Mouse (Mus musculus): ENCODE measurements around the gene Cacna2d1. TPM values are rescaled to one million over a fixed set of nuclear protein-coding genes. Genes with fewer than 3 reads are reported as not detected.

Cacna2d1 gene
- polyA plus RNA-seq (2015; fragmentation: Nextera tagmentation; extraction: Ambion mirVana), result 29.8 and 35.6 TPM in 2 replicates

DNA sequence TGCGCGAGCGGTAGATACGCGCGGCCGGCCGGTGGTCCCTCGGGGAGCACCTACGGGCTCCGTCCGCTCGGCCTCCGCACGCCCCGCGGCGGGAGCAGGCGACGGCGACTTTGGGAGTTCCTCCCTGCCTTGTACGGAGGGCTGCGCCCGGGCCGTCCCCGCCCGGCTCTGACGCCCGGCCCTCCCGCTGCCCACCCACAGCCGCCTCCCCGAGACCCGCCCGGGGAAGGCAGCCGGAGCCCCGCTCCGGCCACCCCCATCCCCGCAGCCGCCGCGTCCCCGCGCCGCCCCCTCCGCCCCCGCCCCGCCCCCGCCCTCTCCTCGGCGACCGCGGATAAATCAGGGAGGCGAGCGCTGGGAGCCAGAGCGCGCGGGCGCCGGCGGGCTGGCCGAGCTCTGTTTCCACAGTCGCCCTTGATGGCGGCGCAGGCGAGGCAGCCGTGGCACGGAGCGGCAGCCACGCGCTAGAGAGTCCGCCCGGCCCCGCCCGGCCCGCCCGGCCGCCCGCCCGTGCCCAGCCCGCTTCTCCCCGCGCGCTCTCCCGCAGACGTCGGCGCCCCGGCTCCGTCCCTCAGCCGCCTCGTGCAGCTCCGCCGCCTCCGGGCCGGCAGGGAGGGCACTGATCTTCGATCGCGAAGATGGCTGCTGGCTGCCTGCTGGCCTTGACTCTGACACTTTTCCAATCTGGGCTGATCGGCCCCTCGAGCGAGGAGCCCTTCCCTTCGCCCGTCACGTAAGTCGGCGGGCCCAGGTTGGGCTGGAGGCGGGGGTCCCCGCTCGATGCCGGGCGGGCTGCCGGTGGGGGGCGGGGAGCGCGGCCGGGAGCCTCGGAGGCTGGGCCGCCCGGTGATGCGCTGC is at the start of gene Cacna2d1:
Cacna2d1 (plus strand) TSS at position 316 of the 858 bp plus-strand sequence.
- peaks cover 17% of the 10 kb centered on the region for H3K4me1 ChIP-seq (replicated peaks)
- under 1% methylated on average over 66 of the region's 120 CpGs for WGBS
- H3K9ac ChIP-seq, result peak within 1 kb of the TSS; percentile 79
- peak within 1 kb of the TSS; percentile 79 for H3K4me2 ChIP-seq
- H3K27ac ChIP-seq (replicated peaks), result peak within 1 kb of the TSS; percentile 96
- H3K27me3 ChIP-seq, result peaks cover 15% of the 10 kb centered on the region
- no peaks in the 10 kb centered on the region for H3K36me3 ChIP-seq
- ATAC-seq (ENCODE audit: low FRiP score, low read depth), result peak; percentile 84
- H3K9me3 ChIP-seq, result no peaks in the 10 kb centered on the region
- peak within 1 kb of the TSS; percentile 74 for H3K4me3 ChIP-seq

DNA sequence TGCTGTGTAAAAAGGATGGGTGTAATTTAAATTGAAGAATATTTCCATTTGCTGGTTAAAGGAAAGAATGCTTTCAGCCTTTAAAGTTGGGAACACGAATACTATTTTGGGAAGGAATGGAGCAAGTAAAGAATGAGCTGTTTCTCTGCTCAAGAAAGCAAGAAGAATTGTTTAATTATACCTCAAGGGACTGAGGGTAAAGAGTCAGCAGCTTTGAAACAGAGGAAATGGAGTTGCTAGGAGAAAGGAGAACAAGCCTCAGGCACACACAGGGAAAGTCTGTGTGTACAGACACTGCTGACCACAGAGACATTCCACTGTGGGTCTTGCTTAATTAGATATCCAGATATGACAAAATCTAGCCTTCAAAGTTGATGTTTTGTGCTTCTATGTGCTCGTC is 39.4 kb upstream of the Cacna2d1 start:
- H3K4me1 ChIP-seq (replicated peaks), result no peaks in the 10 kb centered on the region
- no peak for ATAC-seq (ENCODE audit: low FRiP score, low read depth)
- H3K36me3 ChIP-seq, result no peaks in the 10 kb centered on the region
- WGBS, result 65% methylated on average over 2 of the region's 2 CpGs
- H3K4me2 ChIP-seq, result no peak overlapping the region
- no peak overlapping the region for H3K27ac ChIP-seq (replicated peaks)
- no peaks in the 10 kb centered on the region for H3K9me3 ChIP-seq
- no peak overlapping the region for H3K9ac ChIP-seq
- H3K27me3 ChIP-seq, result no peaks in the 10 kb centered on the region
- no peak overlapping the region for H3K4me3 ChIP-seq

DNA sequence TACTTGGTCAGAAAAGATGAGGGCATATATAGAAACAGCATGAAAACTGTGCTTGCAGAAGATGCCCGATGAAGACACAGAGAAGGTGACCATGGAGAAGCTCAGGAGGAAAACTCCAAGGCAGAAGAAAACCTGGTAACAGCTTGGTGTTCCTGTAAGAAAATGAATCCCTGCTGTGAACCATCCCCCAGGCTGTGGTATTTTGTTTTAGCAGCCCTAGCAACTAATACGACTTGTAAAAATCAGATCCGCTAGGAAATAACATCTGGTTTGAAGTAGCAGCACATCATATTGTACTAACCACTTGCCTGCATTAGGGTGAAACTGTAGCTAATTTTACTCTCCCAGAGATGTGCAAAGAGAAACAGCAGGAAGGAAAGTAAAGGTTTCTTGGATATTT is 37.8 kb upstream of the Cacna2d1 start:
- WGBS, result 76% methylated on average over 3 of the region's 3 CpGs
- Histone ChIP-seq H3K9me3 (no peaks in the 10 kb centered on the region), H3K9ac (no peak overlapping the region), H3K4me2 (no peak overlapping the region), H3K4me1 (replicated peaks) (no peaks in the 10 kb centered on the region), H3K36me3 (no peaks in the 10 kb centered on the region), H3K4me3 (no peak overlapping the region), H3K27ac (replicated peaks) (no peak overlapping the region), H3K27me3 (no peaks in the 10 kb centered on the region)
- no peak for ATAC-seq (ENCODE audit: low FRiP score, low read depth)

DNA sequence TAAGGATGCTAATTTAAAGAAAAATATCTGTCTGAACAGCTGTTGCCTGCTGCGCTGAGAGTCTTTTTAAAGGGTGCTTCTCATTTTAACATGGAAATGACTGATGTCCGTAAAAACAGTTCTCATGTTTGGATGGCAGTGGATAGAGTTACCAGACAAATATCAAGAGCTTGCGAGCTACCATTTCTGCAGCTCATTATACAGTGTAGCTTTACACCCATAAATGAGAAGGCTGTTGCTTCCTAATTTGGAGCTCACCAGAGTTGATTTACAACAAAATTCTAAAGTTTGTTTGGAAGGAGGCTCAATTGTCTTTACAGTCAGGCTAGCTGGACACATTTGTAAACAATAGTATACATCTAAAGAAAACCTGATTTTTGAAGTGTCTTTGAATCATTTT is 28.0 kb upstream of the Cacna2d1 start:
- 73% methylated on average over 3 of the region's 3 CpGs for WGBS
- H3K27me3 ChIP-seq, result no peaks in the 10 kb centered on the region

GRCm38 (mm10) chr5:15914931-15915330 is 19.6 kb upstream of the Cacna2d1 start:
- H3K4me2 ChIP-seq, result no peak overlapping the region
- H3K4me3 ChIP-seq, result no peak overlapping the region
- no peaks in the 10 kb centered on the region for H3K27me3 ChIP-seq
- no peaks in the 10 kb centered on the region for H3K9me3 ChIP-seq
- H3K9ac ChIP-seq, result no peak overlapping the region
- no peaks in the 10 kb centered on the region for H3K36me3 ChIP-seq
- H3K4me1 ChIP-seq (replicated peaks), result no peaks in the 10 kb centered on the region
- ATAC-seq (ENCODE audit: low FRiP score, low read depth), result no peak
- no peak overlapping the region for H3K27ac ChIP-seq (replicated peaks)
- WGBS, result 54% methylated on average over 1 of the region's 1 CpGs

More for the DNA sequence above, 28.0 kb upstream of the Cacna2d1 start:
- Histone ChIP-seq H3K4me2 (no peak overlapping the region), H3K9ac (no peak overlapping the region), H3K4me1 (replicated peaks) (no peaks in the 10 kb centered on the region), H3K27ac (replicated peaks) (no peak overlapping the region), H3K4me3 (no peak overlapping the region), H3K9me3 (no peaks in the 10 kb centered on the region), H3K36me3 (no peaks in the 10 kb centered on the region)
- no peak for ATAC-seq (ENCODE audit: low FRiP score, low read depth)

DNA sequence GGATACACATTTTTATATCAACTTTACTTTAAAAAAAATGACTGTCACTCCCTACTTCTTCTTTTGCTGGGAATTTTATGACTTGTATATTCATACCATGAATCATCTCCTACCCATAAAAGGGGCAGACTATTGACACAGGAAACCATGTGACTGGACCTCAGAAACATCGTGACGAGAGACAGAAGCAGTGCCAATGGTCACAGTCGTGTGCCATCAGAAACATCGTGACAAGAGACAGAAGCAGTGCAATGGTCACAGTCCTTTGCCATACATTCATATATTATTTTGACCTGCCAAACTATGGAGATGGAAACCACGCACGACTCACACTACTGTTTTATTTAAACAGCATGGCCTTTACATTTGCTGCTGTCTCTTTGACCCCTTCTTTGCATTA is 6.0 kb upstream of the Cacna2d1 start:
- Histone ChIP-seq H3K9ac (no peak overlapping the region), H3K9me3 (no peaks in the 10 kb centered on the region), H3K27ac (replicated peaks) (no peak overlapping the region), H3K4me2 (no peak overlapping the region), H3K27me3 (peaks cover 26% of the 10 kb centered on the region), H3K4me1 (replicated peaks) (peaks cover under 1% of the 10 kb centered on the region; the same call in 1 of the 2 replicates), H3K36me3 (no peaks in the 10 kb centered on the region), H3K4me3 (no peak overlapping the region)
- 39% methylated on average over 6 of the region's 6 CpGs for WGBS
- ATAC-seq (ENCODE audit: low FRiP score, low read depth), result no peak

GRCm38 (mm10) chr5:15933017-15933416 is 1.5 kb upstream of the Cacna2d1 start:
- H3K4me2 ChIP-seq, result peak overlapping the region; percentile 79
- H3K27me3 ChIP-seq, result peaks cover 18% of the 10 kb centered on the region
- H3K9me3 ChIP-seq, result no peaks in the 10 kb centered on the region
- WGBS, result 6% methylated on average over 6 of the region's 6 CpGs
- peak overlapping the region; percentile 74 for H3K4me3 ChIP-seq
- peaks cover 14% of the 10 kb centered on the region for H3K4me1 ChIP-seq (replicated peaks)
- H3K27ac ChIP-seq (replicated peaks), result peak overlapping the region; percentile 96
- no peaks in the 10 kb centered on the region for H3K36me3 ChIP-seq
- no peak for ATAC-seq (ENCODE audit: low FRiP score, low read depth)
- no peak overlapping the region for H3K9ac ChIP-seq

DNA sequence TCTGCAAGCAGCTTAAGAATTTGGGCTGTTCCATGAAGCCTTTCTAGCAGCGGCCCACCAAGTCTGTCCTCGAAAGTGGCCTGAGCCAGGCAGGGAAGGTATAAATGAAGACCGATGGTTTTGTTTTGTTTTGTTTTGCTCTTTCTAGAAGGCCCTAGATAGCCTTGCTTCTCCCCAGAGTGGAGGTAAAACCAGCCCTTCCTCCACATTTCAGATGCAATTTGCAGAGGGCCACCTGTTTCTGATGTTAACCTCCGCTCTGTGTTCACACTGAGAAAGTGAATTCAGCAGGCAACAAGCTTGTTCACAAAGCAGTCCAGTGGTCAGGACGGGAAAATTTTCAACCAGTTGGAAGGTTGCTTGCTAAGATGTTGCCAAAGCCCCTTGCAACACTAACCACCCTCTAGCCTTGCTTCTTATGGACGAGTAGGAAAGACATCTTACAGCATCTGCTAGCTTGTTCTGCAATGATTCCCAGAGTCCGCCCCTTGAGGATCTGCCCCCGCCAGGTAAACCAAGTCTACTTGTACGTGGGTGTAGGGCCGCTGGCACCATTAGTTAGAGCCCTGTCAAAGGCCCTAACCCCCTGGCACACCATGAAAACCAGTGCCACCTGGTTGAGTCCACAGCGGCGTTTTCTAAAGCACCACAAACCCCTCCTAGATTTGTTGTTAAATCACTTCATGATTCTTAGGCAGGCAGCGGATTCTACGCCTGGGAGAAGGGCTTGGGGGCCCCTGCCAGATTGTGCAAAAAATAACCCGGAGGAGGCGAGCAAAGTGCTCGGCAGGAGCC is 713 bp upstream of the Cacna2d1 start:
- Histone ChIP-seq H3K27ac (replicated peaks) (peak overlapping the region; percentile 96), H3K9ac (peak overlapping the region; percentile 79), H3K4me2 (peak overlapping the region; percentile 79), H3K4me3 (peak overlapping the region; percentile 74), H3K4me1 (replicated peaks) (peaks cover 14% of the 10 kb centered on the region), H3K36me3 (no peaks in the 10 kb centered on the region), H3K9me3 (no peaks in the 10 kb centered on the region), H3K27me3 (peaks cover 15% of the 10 kb centered on the region)
- 2% methylated on average over 17 of the region's 17 CpGs for WGBS
- peak; percentile 27 for ATAC-seq (ENCODE audit: low FRiP score, low read depth)

DNA sequence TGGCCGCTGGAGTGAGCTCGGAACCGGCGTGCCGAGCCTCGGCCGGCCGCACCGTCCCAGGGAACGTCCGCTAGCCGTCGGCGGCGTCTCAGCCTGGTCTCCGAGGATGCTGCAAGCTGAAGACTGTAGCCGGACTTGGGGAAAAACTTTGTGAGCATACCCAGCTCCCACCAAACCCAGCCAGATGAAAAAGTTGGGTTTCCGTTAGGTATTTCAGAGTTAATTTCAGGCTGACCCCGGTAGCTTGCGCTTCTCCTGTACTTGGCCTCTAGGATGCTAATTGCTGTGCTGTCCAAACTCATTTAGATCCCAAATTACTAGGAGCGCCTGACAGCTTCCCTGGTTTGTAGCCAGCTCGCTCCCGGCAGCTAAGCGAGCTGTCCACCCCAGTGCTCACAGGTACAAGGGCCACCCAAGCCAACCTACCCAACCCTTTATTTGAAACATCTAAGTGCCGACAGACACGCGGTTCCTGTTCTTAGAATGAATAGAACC is 790 bp downstream of the Cacna2d1 start:
- Histone ChIP-seq H3K27me3 (peaks cover 13% of the 10 kb centered on the region), H3K4me1 (replicated peaks) (peaks cover 17% of the 10 kb centered on the region), H3K9me3 (no peaks in the 10 kb centered on the region), H3K4me3 (peak overlapping the region; percentile 74), H3K27ac (replicated peaks) (peak overlapping the region; percentile 96), H3K4me2 (peak overlapping the region; percentile 79), H3K36me3 (no peaks in the 10 kb centered on the region), H3K9ac (peak overlapping the region; percentile 79)
- peak; percentile 32; the same call in 1 of the 2 replicates for ATAC-seq (ENCODE audit: low FRiP score, low read depth)
- WGBS, result under 1% methylated on average over 27 of the region's 27 CpGs

- H3K27me3 ChIP-seq, result peaks cover 7% of the 10 kb centered on the region
- ATAC-seq (ENCODE audit: low FRiP score, low read depth), result no peak
- no peaks in the 10 kb centered on the region for H3K36me3 ChIP-seq
- H3K4me1 ChIP-seq (replicated peaks), result peaks cover 17% of the 10 kb centered on the region
- 21% methylated on average over 14 of the region's 14 CpGs for WGBS
- H3K27ac ChIP-seq (replicated peaks), result peak overlapping the region; percentile 96
- H3K9ac ChIP-seq, result peak overlapping the region; percentile 79
- peak overlapping the region; percentile 74 for H3K4me3 ChIP-seq
- H3K9me3 ChIP-seq, result no peaks in the 10 kb centered on the region
- peak overlapping the region; percentile 79 for H3K4me2 ChIP-seq
These were observed 1.6 kb downstream of the Cacna2d1 start for GRCm38 (mm10) chr5:15935831-15936710.

- Histone ChIP-seq H3K36me3 (no peaks in the 10 kb centered on the region), H3K27me3 (peaks cover 12% of the 10 kb centered on the region), H3K9me3 (no peaks in the 10 kb centered on the region)
These were observed 6.8 kb downstream of the Cacna2d1 start for GRCm38 (mm10) chr5:15941191-15941725.

More at GRCm38 (mm10) chr5:15941191-15941725, 6.8 kb downstream of the Cacna2d1 start:
- Histone ChIP-seq H3K4me3 (no peak overlapping the region), H3K4me1 (replicated peaks) (0 out of 2 replicates have a peak, but pooled peaks cover 3% of the 10 kb centered on the region), H3K27ac (replicated peaks) (no peak overlapping the region), H3K9ac (no peak overlapping the region), H3K4me2 (0 out of 2 replicates have a peak overlapping the region, but pooled peaks have one; percentile 13)
- WGBS, result 39% methylated on average over 6 of the region's 6 CpGs
- no peak for ATAC-seq (ENCODE audit: low FRiP score, low read depth)

Measured in hindbrain, embryonic 15.5 days (tissue).